Mouse (Mus musculus) cerebellum, adult (tissue): Measurements from ENCODE around the gene Ube2t.

Experiments used
- ATAC-seq: cut with Nextera tagmentation; 2 replicates; pipeline ENCODE4 v1.9.2; 2017; ENCODE audit warnings: mild to moderate bottlenecking, moderate library complexity, mixed read lengths; ENCODE audit not compliant: insufficient number of reproducible peaks, low FRiP score, low TSS enrichment

Gene Ube2t

GRCm38 (mm10) chr1:134994739-134995138 lies 32.4 kb downstream of the Ube2t start:
- no peak for ATAC-seq

GRCm38 (mm10) chr1:134995437-134995836 lies 33.1 kb downstream of the Ube2t start:
- no peak for ATAC-seq

GRCm38 (mm10) chr1:134995954-134996353 lies 33.6 kb downstream of the Ube2t start:
- ATAC-seq = no peak

- no peak for ATAC-seq
Measured at GRCm38 (mm10) chr1:134996471-134996870, 34.1 kb downstream of the Ube2t start.

- no peak for ATAC-seq
Measured at GRCm38 (mm10) chr1:134997568-134997967, 35.2 kb downstream of the Ube2t start.

- no peak for ATAC-seq
Measured at GRCm38 (mm10) chr1:134998231-134998630, 35.9 kb downstream of the Ube2t start.

- no peak for ATAC-seq
Measured at GRCm38 (mm10) chr1:135000527-135000926, 38.2 kb downstream of the Ube2t start.

GRCm38 (mm10) chr1:135003346-135003745 lies 41.0 kb downstream of the Ube2t start:
- no peak for ATAC-seq

GRCm38 (mm10) chr1:135005696-135006095 lies 43.3 kb downstream of the Ube2t start:
- no peak for ATAC-seq

- no peak for ATAC-seq
Measured at GRCm38 (mm10) chr1:135009833-135010232, 47.5 kb downstream of the Ube2t start.

- no peak for ATAC-seq
Measured at GRCm38 (mm10) chr1:135011912-135012311, 49.5 kb downstream of the Ube2t start.

- no peak for ATAC-seq
Measured at GRCm38 (mm10) chr1:135012472-135012871, 50.1 kb downstream of the Ube2t start.

GRCm38 (mm10) chr1:135014921-135015445 lies 52.6 kb downstream of the Ube2t start:
- ATAC-seq = no peak

GRCm38 (mm10) chr1:135016907-135017655 lies 54.7 kb downstream of the Ube2t start:
- no peak for ATAC-seq

- ATAC-seq = no peak
Measured at GRCm38 (mm10) chr1:135017656-135018015, 55.3 kb downstream of the Ube2t start.

GRCm38 (mm10) chr1:135019087-135019774 lies 56.9 kb downstream of the Ube2t start:
- ATAC-seq = no peak

GRCm38 (mm10) chr1:135019775-135020167 lies 57.4 kb downstream of the Ube2t start:
- no peak for ATAC-seq

- ATAC-seq = no peak
Measured at GRCm38 (mm10) chr1:135020281-135020940, 58.0 kb downstream of the Ube2t start.

GRCm38 (mm10) chr1:135020970-135021369 lies 58.6 kb downstream of the Ube2t start:
- ATAC-seq = no peak

GRCm38 (mm10) chr1:135021936-135022335 lies 59.6 kb downstream of the Ube2t start:
- no peak for ATAC-seq

- ATAC-seq = no peak
Measured at GRCm38 (mm10) chr1:135023583-135023982, 61.2 kb downstream of the Ube2t start.
